Mouse (Mus musculus): ENCODE measurements around the gene 5730409E04Rik.

DNA sequence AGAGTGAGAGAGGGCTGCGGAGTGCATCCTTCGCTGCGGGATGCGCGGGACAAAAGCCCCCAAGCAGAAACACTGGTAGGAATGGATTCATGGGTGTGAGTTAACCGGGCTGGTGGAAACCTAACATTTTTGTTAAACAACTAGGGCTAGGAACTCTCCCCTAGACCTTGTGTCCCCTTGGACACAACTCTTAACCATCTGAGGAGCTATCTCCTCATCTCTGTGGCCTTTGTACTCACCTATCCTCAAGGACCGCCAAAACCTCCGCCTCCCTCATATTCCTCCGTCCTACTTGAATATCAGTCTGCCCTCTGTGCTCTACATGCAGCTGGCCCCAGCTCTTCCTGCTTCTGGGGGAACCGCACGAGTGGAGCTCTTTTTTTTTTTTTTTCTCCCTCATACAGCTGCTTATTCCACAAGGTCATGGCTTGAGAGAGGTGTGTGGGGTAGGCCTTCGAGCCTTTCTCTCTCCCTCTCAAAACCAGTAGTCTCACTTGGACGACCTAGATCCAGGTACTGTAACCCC, 10.8 kb downstream of the 5730409E04Rik start:
- TF ChIP-seq CTCF (IDR thresholded peaks at IDR 0.05; ENCODE audit: low read depth, low read length) (no peak), POLR2A (IDR thresholded peaks at IDR 0.05; ENCODE audit: borderline replicate concordance, low read depth, low read length) (no peak)

All from bone marrow macrophage, adult 2 months (primary cell).